ENCODE assay signal across 13 mouse cellular contexts in the genomic region with DNA sequence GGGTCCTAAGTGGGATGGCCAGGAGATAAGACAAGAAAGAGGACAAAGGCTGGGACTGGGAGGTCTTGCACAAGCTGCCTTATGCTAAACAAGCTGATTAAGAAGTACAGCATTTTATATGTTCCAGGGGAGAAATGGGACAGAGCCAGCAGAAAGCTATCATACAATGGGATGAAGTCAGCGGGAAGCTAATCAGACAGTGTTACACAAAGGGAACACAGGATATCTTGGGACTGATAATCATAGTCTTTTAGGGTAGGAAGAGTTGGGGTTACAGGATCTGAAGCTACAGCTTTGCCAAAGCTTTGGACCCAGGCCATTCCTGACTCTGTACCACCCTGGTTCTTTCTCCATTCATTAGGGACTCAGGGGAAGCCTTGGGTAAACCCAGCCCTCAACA.
"Had no signal": no experiment of that assay in that cellular context is flagged by ENCODE, and none has a peak within 500 bp of the region (broad histone marks: within the 10 kb centered on the region; RNA-seq: fewer than 3 reads in every experiment).

No protein-coding gene starts in this region.

- H3K4me3 ChIP-seq: liver, embryonic 13.5 days; liver, embryonic 15.5 days; megakaryocyte, embryonic 14.5 days; midbrain, embryonic 13.5 days; midbrain, embryonic 15.5 days; neural tube, embryonic 12.5 days; stomach, embryonic 15.5 days had no signal

- DNase-seq: liver, embryonic 13.5 days; liver, postnatal 0 days; lung, embryonic 14.5 days; right cerebral cortex, postnatal 14 days; thymus, adult 2 months; thymus, postnatal 25 days; thymus, postnatal 4 days had no signal

- H3K4me1 ChIP-seq: liver, embryonic 13.5 days; liver, embryonic 15.5 days; megakaryocyte, embryonic 14.5 days; midbrain, embryonic 13.5 days; midbrain, embryonic 15.5 days; neural tube, embryonic 12.5 days; stomach, embryonic 15.5 days had no signal
